Mouse (Mus musculus): ENCODE measurements around the gene Rps6kb2. TPM values are rescaled to one million over a fixed set of nuclear protein-coding genes. Genes with fewer than 3 reads are reported as not detected.

Gene Rps6kb2
- polyA plus RNA-seq, 1 experiment from 2014 or later = 43.2 TPM

- H3K4me1 ChIP-seq (ENCODE audit: insufficient read depth) = peaks cover 3% of the 10 kb centered on the region; the same call in 1 of the 2 replicates
- no peaks in the 10 kb centered on the region for H3K27me3 ChIP-seq (ENCODE audit: insufficient read depth, low read length)
- ATAC-seq (ENCODE audit: insufficient read depth) (no peak), DNase-seq (no peak)
- 53% methylated on average over 13 of the region's 13 CpGs for WGBS
- H3K27ac ChIP-seq (ENCODE audit: low read depth) = peak overlapping the region; percentile 24; the same call in 1 of the 2 replicates
- no peaks in the 10 kb centered on the region for H3K9me3 ChIP-seq (ENCODE audit: low read depth, low read length)
- no peak overlapping the region for H3K4me2 ChIP-seq
- H3K9ac ChIP-seq = no peak overlapping the region; the same call in 1 of the 2 replicates
- no peak overlapping the region for H3K4me3 ChIP-seq (ENCODE audit: low read depth, low read length)
- no peak for TF ChIP-seq CTCF (IDR thresholded peaks at IDR 0.05; ENCODE audit: low read depth)
- H3K36me3 ChIP-seq (ENCODE audit: insufficient read depth) = no peaks in the 10 kb centered on the region
These were observed 8.5 kb upstream of the Rps6kb2 start for GRCm38 (mm10) chr19:4171393-4172290.

DNA sequence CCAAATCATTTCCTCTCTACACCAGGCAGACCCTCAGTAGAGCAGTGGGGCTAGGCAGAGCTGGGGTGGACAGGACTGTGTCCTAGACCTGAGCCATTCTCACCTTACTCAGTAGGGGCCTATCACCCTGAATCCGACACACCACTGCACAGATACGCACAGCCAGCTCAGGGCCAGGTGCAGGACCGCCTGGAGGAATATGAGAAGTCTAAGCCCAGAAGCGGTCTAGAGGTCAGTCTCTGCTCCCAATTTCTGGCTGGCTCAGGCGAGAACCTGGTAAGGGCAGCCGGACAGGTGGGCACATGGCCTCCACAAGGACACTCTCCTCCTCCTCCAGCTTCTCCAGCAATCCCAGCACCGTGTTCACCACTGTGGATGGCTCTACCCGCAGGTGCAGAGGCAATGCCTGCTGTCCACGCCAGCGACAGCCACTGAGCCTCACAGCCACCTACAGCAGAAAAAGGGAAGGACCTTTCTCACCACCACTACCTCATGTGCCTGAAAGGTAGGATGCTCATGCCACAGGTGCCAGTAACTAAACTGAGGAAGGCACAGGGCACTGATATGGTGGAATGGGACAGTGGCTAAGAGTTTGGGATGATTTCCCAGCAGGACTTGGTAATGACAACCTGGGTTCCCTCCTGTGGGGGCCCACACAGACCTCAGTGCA, 7.7 kb upstream of the Rps6kb2 start:
- no peak overlapping the region; the same call in 1 of the 2 replicates for H3K9ac ChIP-seq
- ATAC-seq (ENCODE audit: insufficient read depth) = no peak
- H3K27me3 ChIP-seq (ENCODE audit: insufficient read depth, low read length) = no peaks in the 10 kb centered on the region
- H3K4me1 ChIP-seq (ENCODE audit: insufficient read depth) = peaks cover 3% of the 10 kb centered on the region; the same call in 1 of the 2 replicates
- no peak overlapping the region; the same call in 1 of the 2 replicates for H3K4me2 ChIP-seq
- TF ChIP-seq CTCF (IDR thresholded peaks at IDR 0.05; ENCODE audit: low read depth) = no peak
- 85% methylated on average over 10 of the region's 10 CpGs for WGBS
- no peaks in the 10 kb centered on the region for H3K36me3 ChIP-seq (ENCODE audit: insufficient read depth)
- H3K9me3 ChIP-seq (ENCODE audit: low read depth, low read length) = no peaks in the 10 kb centered on the region
- no peak overlapping the region for H3K4me3 ChIP-seq (ENCODE audit: low read depth, low read length)
- DNase-seq = no peak
- H3K27ac ChIP-seq (ENCODE audit: low read depth) = no peak overlapping the region

DNA sequence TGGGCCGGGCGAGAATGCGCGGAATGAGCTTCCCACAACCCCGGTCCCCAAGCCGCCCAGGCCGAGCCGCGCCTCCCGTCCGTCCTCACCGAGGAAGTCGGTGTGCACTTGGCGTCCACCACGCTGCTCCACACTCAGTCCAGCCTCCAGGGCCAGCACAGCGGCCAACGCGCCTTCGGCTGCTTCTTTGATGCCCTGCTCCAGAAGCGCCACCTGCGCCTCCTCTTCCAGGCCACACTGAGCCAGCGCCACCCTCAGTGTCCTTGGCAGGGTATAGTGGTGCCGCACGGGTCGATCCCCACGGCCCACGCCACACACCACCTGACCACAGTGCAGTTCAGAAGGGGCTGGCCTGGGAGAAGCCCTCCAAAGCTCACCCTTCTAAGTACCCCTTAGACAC, 6.7 kb upstream of the Rps6kb2 start:
- no peaks in the 10 kb centered on the region for H3K4me1 ChIP-seq (ENCODE audit: insufficient read depth)
- peak overlapping the region; percentile 86 for H3K27ac ChIP-seq (ENCODE audit: low read depth)
- H3K27me3 ChIP-seq (ENCODE audit: insufficient read depth, low read length) = no peaks in the 10 kb centered on the region
- H3K4me2 ChIP-seq = peak overlapping the region; percentile 91
- TF ChIP-seq CTCF (IDR thresholded peaks at IDR 0.05; ENCODE audit: low read depth) = no peak
- DNase-seq = no peak
- H3K4me3 ChIP-seq (ENCODE audit: low read depth, low read length) = peak overlapping the region; percentile 46
- H3K9ac ChIP-seq = peak overlapping the region; percentile 77
- H3K9me3 ChIP-seq (ENCODE audit: low read depth, low read length) = no peaks in the 10 kb centered on the region
- WGBS = 6% methylated on average over 27 of the region's 27 CpGs
- ATAC-seq (ENCODE audit: insufficient read depth) = peak; percentile 59
- H3K36me3 ChIP-seq (ENCODE audit: insufficient read depth) = no peaks in the 10 kb centered on the region

GRCm38 (mm10) chr19:4169378-4169784, 6.2 kb upstream of the Rps6kb2 start:
- peak; percentile 86 for TF ChIP-seq CTCF (IDR thresholded peaks at IDR 0.05; ENCODE audit: low read depth)
- Histone ChIP-seq H3K4me2 (peak overlapping the region; percentile 91), H3K36me3 (ENCODE audit: insufficient read depth) (no peaks in the 10 kb centered on the region), H3K27ac (ENCODE audit: low read depth) (peak overlapping the region; percentile 86), H3K4me1 (ENCODE audit: insufficient read depth) (no peaks in the 10 kb centered on the region), H3K4me3 (ENCODE audit: low read depth, low read length) (peak overlapping the region; percentile 46), H3K9me3 (ENCODE audit: low read depth, low read length) (no peaks in the 10 kb centered on the region), H3K9ac (peak overlapping the region; percentile 77), H3K27me3 (ENCODE audit: insufficient read depth, low read length) (no peaks in the 10 kb centered on the region)
- ATAC-seq (ENCODE audit: insufficient read depth) (peak; percentile 96), DNase-seq (peak; percentile 100)
- under 1% methylated on average over 43 of the region's 43 CpGs for WGBS

GRCm38 (mm10) chr19:4166678-4167476, 3.7 kb upstream of the Rps6kb2 start:
- peaks cover 5% of the 10 kb centered on the region; the same call in 1 of the 2 replicates for H3K4me1 ChIP-seq (ENCODE audit: insufficient read depth)
- DNase-seq = no peak
- no peak for TF ChIP-seq CTCF (IDR thresholded peaks at IDR 0.05; ENCODE audit: low read depth)
- H3K4me2 ChIP-seq = no peak overlapping the region
- no peaks in the 10 kb centered on the region for H3K36me3 ChIP-seq (ENCODE audit: insufficient read depth)
- 62% methylated on average over 9 of the region's 9 CpGs for WGBS
- no peak overlapping the region for H3K4me3 ChIP-seq (ENCODE audit: low read depth, low read length)
- H3K27me3 ChIP-seq (ENCODE audit: insufficient read depth, low read length) = no peaks in the 10 kb centered on the region
- no peaks in the 10 kb centered on the region for H3K9me3 ChIP-seq (ENCODE audit: low read depth, low read length)
- H3K27ac ChIP-seq (ENCODE audit: low read depth) = no peak overlapping the region
- no peak overlapping the region for H3K9ac ChIP-seq
- no peak for ATAC-seq (ENCODE audit: insufficient read depth)

DNA sequence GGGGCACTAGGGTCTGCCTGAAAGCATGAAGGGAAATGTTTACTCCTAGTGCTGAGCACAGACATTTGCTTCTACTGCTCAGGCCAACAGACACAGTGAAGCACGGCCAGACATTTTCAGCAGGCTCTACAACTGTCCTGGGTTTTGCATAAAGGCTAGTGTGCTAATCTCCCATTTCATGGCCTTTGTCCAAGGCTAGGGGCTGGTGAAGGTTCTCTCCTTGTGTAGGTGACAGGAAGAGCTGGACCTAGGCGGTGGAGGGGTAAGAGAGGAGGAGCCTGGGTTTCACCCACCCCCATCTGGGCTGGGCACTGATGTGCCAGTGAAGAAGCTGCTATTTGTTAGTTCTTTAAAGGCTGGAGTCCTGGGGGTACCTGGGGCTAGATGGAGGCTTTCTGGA, 1.6 kb upstream of the Rps6kb2 start:
- Histone ChIP-seq H3K36me3 (ENCODE audit: insufficient read depth) (peaks cover 15% of the 10 kb centered on the region; the same call in 1 of the 2 replicates), H3K27ac (ENCODE audit: low read depth) (no peak overlapping the region), H3K4me1 (ENCODE audit: insufficient read depth) (peaks cover 5% of the 10 kb centered on the region; the same call in 1 of the 2 replicates), H3K4me2 (no peak overlapping the region), H3K9me3 (ENCODE audit: low read depth, low read length) (no peaks in the 10 kb centered on the region), H3K4me3 (ENCODE audit: low read depth, low read length) (no peak overlapping the region), H3K27me3 (ENCODE audit: insufficient read depth, low read length) (no peaks in the 10 kb centered on the region), H3K9ac (no peak overlapping the region)
- no peak for TF ChIP-seq CTCF (IDR thresholded peaks at IDR 0.05; ENCODE audit: low read depth)
- WGBS = 73% methylated on average over 2 of the region's 2 CpGs
- ATAC-seq (ENCODE audit: insufficient read depth) (no peak), DNase-seq (no peak)

Data from lung, embryonic 14.5 days (tissue).